Comparison of ENCODE assay signal across 10 mouse cellular contexts in the genomic region with DNA sequence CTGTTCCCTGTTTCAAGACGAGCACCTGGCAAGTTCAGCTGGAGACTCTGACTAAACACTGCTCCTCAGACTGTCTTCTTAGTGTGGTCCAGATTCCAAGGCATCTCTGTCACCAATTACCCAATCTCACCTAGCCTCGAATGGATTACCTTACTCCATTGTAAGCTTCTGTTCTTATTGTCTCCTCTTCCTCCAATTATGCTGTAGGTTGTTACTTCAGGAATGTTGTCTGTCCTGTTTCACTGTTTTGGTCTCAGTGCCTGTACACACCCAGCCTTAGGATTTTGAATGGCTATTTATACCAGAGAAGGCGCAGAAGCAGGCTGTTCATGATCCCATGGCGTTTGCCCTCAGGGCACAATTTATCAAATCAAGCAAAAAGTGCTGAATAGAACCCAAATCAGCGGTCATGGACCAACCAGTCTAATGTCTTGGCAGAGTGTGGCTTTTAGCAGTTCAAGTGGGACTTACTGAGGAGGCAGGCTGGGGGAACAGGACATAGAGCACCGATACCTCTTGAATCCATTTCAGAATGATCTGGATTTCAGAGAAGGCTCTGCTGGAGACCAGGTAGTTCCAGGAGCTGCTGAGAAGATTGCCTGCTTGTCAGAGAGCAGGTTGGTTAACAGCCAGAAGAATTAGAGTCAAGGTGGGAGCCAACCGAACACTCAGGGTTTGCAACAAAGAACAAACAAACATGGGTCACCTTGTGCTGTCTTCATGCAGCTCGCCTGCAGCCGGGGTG. TPM values are rescaled to one million over a fixed set of nuclear protein-coding genes. Genes with fewer than 3 reads are reported as not detected.
DNase-seq lines count a peak whose midpoint lies in the region; ATAC-seq lines count a peak whose summit lies in the region.
"Had no signal": no experiment of that assay in that cellular context is flagged by ENCODE, and none has a peak within 500 bp of the region (broad histone marks: within the 10 kb centered on the region; RNA-seq: fewer than 3 reads in every experiment).

No protein-coding gene starts in this region.

- no peak for ATAC-seq in heart, embryonic 12.5 days (ENCODE audit: insufficient number of reproducible peaks, low FRiP score)
- ATAC-seq in liver, embryonic 13.5 days (ENCODE audit: low read depth), result no peak
- no peak for ATAC-seq in liver, embryonic 11.5 days (replicated peaks; ENCODE audit: low FRiP score)
- ATAC-seq: forebrain, embryonic 16.5 days had no signal

- H3K4me2 ChIP-seq in heart, embryonic 12.5 days, result no peak overlapping the region
- peak overlapping the region; percentile 11; the same call in 1 of the 2 replicates for H3K4me2 ChIP-seq in liver, embryonic 13.5 days
- H3K4me2 ChIP-seq in liver, embryonic 11.5 days, result no peak overlapping the region

- H3K36me3 ChIP-seq in heart, embryonic 12.5 days, result 0 out of 2 replicates have a peak, but pooled peaks cover 3% of the 10 kb centered on the region
- no peaks in the 10 kb centered on the region for H3K36me3 ChIP-seq in liver, embryonic 13.5 days
- no peaks in the 10 kb centered on the region for H3K36me3 ChIP-seq in liver, embryonic 11.5 days (ENCODE audit: control insufficient read depth, insufficient read depth, low read length)

- no peaks in the 10 kb centered on the region for H3K27me3 ChIP-seq in heart, embryonic 12.5 days (replicated peaks)
- H3K27me3 ChIP-seq in liver, embryonic 13.5 days, result no peaks in the 10 kb centered on the region
- H3K27me3 ChIP-seq in liver, embryonic 11.5 days (replicated peaks; ENCODE audit: control insufficient read depth, insufficient read depth, low read length), result no peaks in the 10 kb centered on the region
- H3K27me3 ChIP-seq: CH12.LX had no signal

- H3K27ac ChIP-seq in heart, embryonic 12.5 days (ENCODE audit: poor library complexity, severe bottlenecking), result no peak overlapping the region
- 0 out of 2 replicates have a peak overlapping the region, but pooled peaks have one; percentile 29 for H3K27ac ChIP-seq in liver, embryonic 13.5 days
- no peak overlapping the region for H3K27ac ChIP-seq in liver, embryonic 11.5 days (ENCODE audit: low read depth, low read length)

- WGBS in heart, embryonic 12.5 days, result 72% methylated on average over 9 of the region's 9 CpGs
- WGBS in liver, embryonic 13.5 days (ENCODE audit: insufficient replicate concordance), result 70% methylated on average over 9 of the region's 9 CpGs
- WGBS in liver, embryonic 11.5 days, result 79% methylated on average over 9 of the region's 9 CpGs

- no peak overlapping the region for H3K4me3 ChIP-seq in heart, embryonic 12.5 days
- no peak overlapping the region for H3K4me3 ChIP-seq in liver, embryonic 13.5 days (replicated peaks)
- H3K4me3 ChIP-seq in liver, embryonic 11.5 days (ENCODE audit: low read depth, low read length), result no peak overlapping the region

- no peak overlapping the region for H3K9ac ChIP-seq in heart, embryonic 12.5 days
- no peak overlapping the region for H3K9ac ChIP-seq in liver, embryonic 13.5 days
- H3K9ac ChIP-seq in liver, embryonic 11.5 days (ENCODE audit: low read depth, low read length), result no peak overlapping the region

- peaks cover 91% of the 10 kb centered on the region for H3K4me1 ChIP-seq in heart, embryonic 12.5 days (replicated peaks)
- H3K4me1 ChIP-seq in liver, embryonic 13.5 days (replicated peaks), result peaks cover 82% of the 10 kb centered on the region
- H3K4me1 ChIP-seq in liver, embryonic 11.5 days (replicated peaks; ENCODE audit: control insufficient read depth, insufficient read depth, low read length), result peaks cover 51% of the 10 kb centered on the region

- H3K9me3 ChIP-seq in heart, embryonic 12.5 days (replicated peaks), result no peaks in the 10 kb centered on the region
- no peaks in the 10 kb centered on the region for H3K9me3 ChIP-seq in liver, embryonic 13.5 days (replicated peaks)
- H3K9me3 ChIP-seq in liver, embryonic 11.5 days (ENCODE audit: control insufficient read depth, low read length), result no peaks in the 10 kb centered on the region

- DNase-seq in heart, adult 11 months, result peak; percentile 73
- no peak for DNase-seq in liver, embryonic 13.5 days
- DNase-seq in liver, embryonic 11.5 days (ENCODE audit: low spot score), result no peak
- peak; percentile 51 for DNase-seq in ZHBTc4 (ENCODE audit: low read depth, low spot score)
- DNase-seq in kidney, postnatal 36 days, result peak; percentile 29 to 37
- DNase-seq in adrenal gland, postnatal 36 days, result no peak
- DNase-seq: right cerebral cortex, postnatal 25 days had no signal

RNA-seq across cellular contexts. Expression of gene Reep3, which starts 10.4 kb away (rescaled TPM):
- polyA plus RNA-seq in heart, embryonic 12.5 days (2016; fragmentation: Nextera tagmentation; extraction: Ambion mirVana), result 28.4 and 29.3 TPM in 2 replicates
- 7.5 and 10.4 TPM in 2 replicates for polyA plus RNA-seq in liver, embryonic 13.5 days (2015; fragmentation: Nextera tagmentation; extraction: Ambion mirVana)
- 11.5 and 12.4 TPM in 2 replicates for polyA plus RNA-seq in liver, embryonic 11.5 days (2014; fragmentation: Nextera tagmentation; extraction: Ambion mirVana)
- total RNA-seq in adrenal gland, postnatal 36 days (2021), result 10 to 100 TPM; 44.7 to 46.3 TPM

RNA-seq across cellular contexts. Expression of gene Jmjd1c, which starts 11.3 kb away (rescaled TPM):
- polyA plus RNA-seq in heart, embryonic 12.5 days (2016; fragmentation: Nextera tagmentation; extraction: Ambion mirVana), result 37.9 and 42.3 TPM in 2 replicates
- polyA plus RNA-seq in liver, embryonic 13.5 days (2015; fragmentation: Nextera tagmentation; extraction: Ambion mirVana), result 10.4 and 12.7 TPM in 2 replicates
- polyA plus RNA-seq in liver, embryonic 11.5 days (2014; fragmentation: Nextera tagmentation; extraction: Ambion mirVana), result 26.0 and 31.6 TPM in 2 replicates
- 10 to 100 TPM; 52.9 to 57.7 TPM for total RNA-seq in adrenal gland, postnatal 36 days (2021)

Comparison
In these comparisons a context has a peak if more than half of its experiments do, and no peak if none do; other contexts are left out.
1. DNase-seq: peak in heart, adult 11 months (single experiment), ZHBTc4 (single experiment) and kidney, postnatal 36 days (2 of 2); none in liver, embryonic 13.5 days (single experiment), liver, embryonic 11.5 days (single experiment) and adrenal gland, postnatal 36 days (0 of 2).